Mouse (Mus musculus) CH12F3 (cell line): Measurements from ENCODE around the gene Mboat1.

ENCODE experiments used
- in situ Hi-C: fragments of 300-500 bp; cut with MboI; formaldehyde crosslinking; loops from 2 replicates; pipeline ENCODE4 v1.14.3; 2020; ENCODE audit warnings: low sequenced_read_pairs

Gene Mboat1

GRCm38 (mm10) chr13:30245573-30245972, 109.3 kb downstream of the Mboat1 start:
- in situ Hi-C loops: no loop called here

GRCm38 (mm10) chr13:30250341-30250905, 114.1 kb downstream of the Mboat1 start:
- in situ Hi-C loops: loop anchor here (25.0 kb wide), 1 partner anchor 388 kb away; the partner anchor contains the start of gene Cdkal1

- in situ Hi-C loops: loop anchor here (25.0 kb wide), 1 partner anchor 389 kb away; the partner anchor contains the start of gene Cdkal1
These were observed 115.1 kb downstream of the Mboat1 start for GRCm38 (mm10) chr13:30251431-30251830.

GRCm38 (mm10) chr13:30252692-30253091, 116.4 kb downstream of the Mboat1 start:
- in situ Hi-C loops: loop anchor here (25.0 kb wide), 1 partner anchor 390 kb away; the partner anchor contains the start of gene Cdkal1

GRCm38 (mm10) chr13:30253636-30254264, 117.5 kb downstream of the Mboat1 start:
- in situ Hi-C loops: loop anchor here (25.0 kb wide), 1 partner anchor 391 kb away; the partner anchor contains the start of gene Cdkal1

- in situ Hi-C loops: loop anchor here (25.0 kb wide), 1 partner anchor 392 kb away; the partner anchor contains the start of gene Cdkal1
These were observed 118.1 kb downstream of the Mboat1 start for GRCm38 (mm10) chr13:30254421-30254820.

- in situ Hi-C loops: loop anchor here (25.0 kb wide), 1 partner anchor 397 kb away; the partner anchor contains the start of gene Cdkal1
These were observed 122.5 kb downstream of the Mboat1 start for GRCm38 (mm10) chr13:30258802-30259201.

GRCm38 (mm10) chr13:30259326-30259725, 123.0 kb downstream of the Mboat1 start:
- in situ Hi-C loops: loop anchor here (25.0 kb wide), 1 partner anchor 397 kb away; the partner anchor contains the start of gene Cdkal1

GRCm38 (mm10) chr13:30259912-30260560, 123.7 kb downstream of the Mboat1 start:
- in situ Hi-C loops: loop anchor here (25.0 kb wide), 1 partner anchor 398 kb away; the partner anchor contains the start of gene Cdkal1

GRCm38 (mm10) chr13:30263681-30264080, 127.4 kb downstream of the Mboat1 start:
- in situ Hi-C loops: loop anchor here (25.0 kb wide), 1 partner anchor 401 kb away; the partner anchor contains the start of gene Cdkal1

GRCm38 (mm10) chr13:30264303-30264702, 128.0 kb downstream of the Mboat1 start:
- in situ Hi-C loops: loop anchor here (25.0 kb wide), 1 partner anchor 402 kb away; the partner anchor contains the start of gene Cdkal1

GRCm38 (mm10) chr13:30264765-30265164, 128.5 kb downstream of the Mboat1 start:
- in situ Hi-C loops: loop anchor here (25.0 kb wide), 1 partner anchor 402 kb away; the partner anchor contains the start of gene Cdkal1

- in situ Hi-C loops: loop anchor here (25.0 kb wide), 1 partner anchor 404 kb away; the partner anchor contains the start of gene Cdkal1
These were observed 129.7 kb downstream of the Mboat1 start for GRCm38 (mm10) chr13:30266036-30266435.

GRCm38 (mm10) chr13:30272040-30272686, 135.9 kb downstream of the Mboat1 start:
- in situ Hi-C loops: loop anchor here (25.0 kb wide), 1 partner anchor 410 kb away; the partner anchor contains the start of gene Cdkal1
